Mouse (Mus musculus) liver, embryonic 14.5 days (tissue): Measurements from ENCODE around the gene Cbr1. TPM values are rescaled to one million over a fixed set of nuclear protein-coding genes. Genes with fewer than 3 reads are reported as not detected.
A peak's percentile ranks its signal among the peaks of the same experiment; 100 is the strongest.

ENCODE experiments used
- ATAC-seq: fragments of 200-750 bp; cut with Nextera tagmentation; 2 replicates; pipeline ENCODE4 v1.8.0; 2017; ENCODE audit warnings: moderate number of reproducible peaks, mild to moderate bottlenecking, moderate library complexity; ENCODE audit not compliant: insufficient read depth
- DNase-seq, 3 experiments: peaks; one replicate each; pipeline ENCODE4 v3.0.0-alpha.2; 2012 to 2013; ENCODE audit warnings: low read depth in 3 of 3, low spot score in 3 of 3
- H3K27ac ChIP-seq: fragments of 300-500 bp; sonication (generic); 2 replicates; pipeline ENCODE4 v1.5.1; 2014; ENCODE audit warnings: moderate library complexity, mild to moderate bottlenecking, control low read depth, inconsistent platforms
- H3K27me3 ChIP-seq: fragments of 300-500 bp; sonication (generic); 2 replicates; pipeline ENCODE4 v1.6.1; 2014; ENCODE audit warnings: mild to moderate bottlenecking, low read length, moderate library complexity; ENCODE audit not compliant: control insufficient read depth, insufficient read depth
- H3K36me3 ChIP-seq: fragments of 300-500 bp; sonication (generic); replicated peaks from 2 replicates; pipeline ENCODE4 v1.6.1; 2014; ENCODE audit warnings: low read depth; ENCODE audit not compliant: control insufficient read depth, insufficient read depth
- H3K4me1 ChIP-seq, 2 experiments: fragments of 200-500 bp in 1 of 2; fragments of 300-500 bp in 1 of 2; sonication (generic) in 1 of 2; replicated peaks; 2 replicates each; pipeline ENCODE4 v1.6.1; 2012 to 2014; ENCODE audit warnings: antibody characterized with exemption in 1 of 2, inconsistent platforms in 1 of 2, low read length in 1 of 2; ENCODE audit not compliant: control insufficient read depth in 2 of 2, insufficient read depth in 2 of 2
- H3K4me2 ChIP-seq: fragments of 300-500 bp; sonication (generic); 2 replicates; pipeline ENCODE4 v1.6.1; 2014; ENCODE audit warnings: low read depth, mild to moderate bottlenecking, control low read depth, moderate library complexity
- H3K4me3 ChIP-seq, 2 experiments: fragments of 200-500 bp in 1 of 2; fragments of 300-500 bp in 1 of 2; sonication (generic) in 1 of 2; 2 replicates each; pipeline ENCODE4 v1.5.1; 2012 to 2014; ENCODE audit warnings: low read depth in 2 of 2, low read length in 2 of 2, mild to moderate bottlenecking in 2 of 2, control low read depth in 1 of 2, inconsistent platforms in 1 of 2, moderate library complexity in 1 of 2; ENCODE audit not compliant: insufficient read depth in 1 of 2
- H3K9ac ChIP-seq: fragments of 300-500 bp; sonication (generic); replicated peaks from 2 replicates; pipeline ENCODE4 v1.6.1; 2014; ENCODE audit warnings: mild to moderate bottlenecking, control low read depth, moderate library complexity
- H3K9me3 ChIP-seq: fragments of 300-500 bp; sonication (generic); 2 replicates; pipeline ENCODE4 v1.6.1; 2016; ENCODE audit warnings: low read length, mixed read lengths; ENCODE audit not compliant: control insufficient read depth
- CTCF ChIP-seq: IDR thresholded peaks from 2 replicates; pipeline ENCODE4 v1.5.1; 2016; ENCODE audit warnings: antibody characterized with exemption, low read depth, control low read depth
- EP300 ChIP-seq: IDR thresholded peaks from 2 replicates; pipeline ENCODE4 v1.6.1; 2016; ENCODE audit warnings: antibody characterized with exemption, low read depth
- WGBS: fragments of 180-500 bp; shearing (Covaris S2); extraction: QIAGEN DNeasy Blood & Tissue Kit; methylation state at CpG from one replicate; pipeline ENCODE4 v1.1.7; 2014; ENCODE audit not compliant: insufficient replicate concordance; 5-methylcytosine and 5-hydroxymethylcytosine counted together
- polyA plus RNA-seq, 2 experiments: library from polyadenylated mRNA; depleted of rRNA in 1 of 2; stranded (reverse) in 1 of 2; unstranded in 1 of 2; fragments of >200 nt; fragmentation: Nextera tagmentation in 1 of 2; extraction: Ambion mirVana in 1 of 2; gene quantifications; 2 replicates each; pipeline versions ENCODE4 v1.2.1 to v1.2.3; 2012 to 2014

The Cbr1 gene
- polyA plus RNA-seq, 2 experiments = 15.2 to 19.3 TPM

DNA sequence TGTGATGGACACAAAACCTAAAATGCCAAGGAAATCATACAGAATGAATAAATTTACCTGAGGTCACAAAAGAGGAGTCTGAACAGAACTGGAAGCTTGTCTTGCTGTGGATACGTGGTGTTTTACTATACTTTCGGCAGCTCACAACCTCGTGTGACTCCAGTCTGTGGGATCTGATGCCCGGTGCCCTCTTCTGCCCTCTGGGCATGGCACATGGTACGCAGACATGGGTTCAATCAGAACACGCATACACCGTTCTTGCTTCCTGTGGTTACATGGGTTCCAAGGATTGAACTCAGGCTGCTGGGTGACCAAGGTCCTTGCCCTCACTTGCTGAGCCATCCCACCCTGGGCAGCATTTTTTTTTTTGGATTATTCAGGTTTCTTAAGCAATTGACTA lies 493 bp downstream of the Cbr1 start:
- no peak for DNase-seq
- Histone ChIP-seq H3K27me3 (no peaks in the 10 kb centered on the region; the same call in 1 of the 2 replicates), H3K27ac (no peak overlapping the region), H3K9ac (no peak overlapping the region), H3K36me3 (no peaks in the 10 kb centered on the region), H3K4me2 (no peak overlapping the region), H3K9me3 (no peaks in the 10 kb centered on the region), H3K4me1 (peaks cover 6 to 14% of the 10 kb centered on the region in 2 experiments), H3K4me3 (no peak overlapping the region)
- no peak for ATAC-seq
- 78% methylated on average over 7 of the region's 7 CpGs for WGBS
- TF ChIP-seq EP300 = no peak
- no peak for TF ChIP-seq CTCF

DNA sequence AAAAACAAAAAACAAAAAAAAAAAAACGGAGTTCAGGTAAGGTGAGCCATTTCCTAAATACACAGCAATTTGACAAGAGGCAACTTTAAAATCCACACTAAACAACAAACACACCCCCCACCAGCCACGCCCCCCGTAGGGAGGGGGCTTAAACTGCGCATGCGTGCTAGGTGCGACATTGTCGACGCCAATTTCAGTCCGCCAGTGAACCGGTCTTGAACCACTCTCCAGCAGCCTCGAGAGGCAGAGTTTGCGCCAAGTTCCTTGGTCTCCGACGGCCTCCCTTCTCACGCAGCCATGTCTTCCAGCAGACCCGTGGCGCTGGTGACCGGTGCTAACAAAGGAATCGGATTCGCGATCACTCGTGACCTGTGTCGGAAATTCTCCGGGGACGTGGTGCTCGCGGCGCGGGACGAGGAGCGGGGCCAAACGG lies 2.0 kb downstream of the Cbr1 start:
- ATAC-seq = peak; percentile 39; the same call in 1 of the 2 replicates
- Histone ChIP-seq H3K9me3 (no peaks in the 10 kb centered on the region), H3K27ac (no peak overlapping the region), H3K4me1 (peaks cover 6 to 14% of the 10 kb centered on the region in 2 experiments), H3K4me2 (peak overlapping the region; percentile 80), H3K36me3 (no peaks in the 10 kb centered on the region), H3K9ac (peak overlapping the region; percentile 69), H3K4me3 (peak overlapping the region; percentile 60 to 72), H3K27me3 (no peaks in the 10 kb centered on the region; the same call in 1 of the 2 replicates)
- TF ChIP-seq EP300 (no peak), CTCF (no peak; the same call in 1 of the 2 replicates)
- under 1% methylated on average over 32 of the region's 32 CpGs for WGBS
- DNase-seq = peak; percentile 69 to 70 (median 70)

DNA sequence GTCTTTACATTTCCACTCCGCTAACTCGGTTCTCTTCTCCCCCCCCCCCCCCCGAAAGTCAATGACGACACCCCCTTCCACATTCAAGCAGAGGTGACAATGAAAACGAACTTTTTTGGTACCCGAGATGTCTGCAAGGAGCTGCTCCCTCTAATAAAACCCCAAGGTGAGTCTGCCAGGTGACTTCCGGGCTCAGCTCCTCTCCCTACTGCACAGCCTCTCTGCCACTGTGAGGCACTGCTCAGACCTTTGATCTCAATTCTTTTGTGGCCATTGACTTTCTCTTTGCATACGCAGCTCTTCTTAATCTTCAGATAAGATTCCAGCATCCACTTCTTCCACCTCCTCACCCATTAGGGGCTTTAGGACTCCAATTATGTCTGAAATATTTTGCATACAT lies 3.1 kb downstream of the Cbr1 start:
- H3K4me3 ChIP-seq = no peak overlapping the region
- WGBS = 65% methylated on average over 8 of the region's 8 CpGs
- TF ChIP-seq CTCF = no peak
- H3K27ac ChIP-seq = no peak overlapping the region
- DNase-seq = no peak
- H3K27me3 ChIP-seq = no peaks in the 10 kb centered on the region; the same call in 1 of the 2 replicates
- no peaks in the 10 kb centered on the region for H3K36me3 ChIP-seq
- ATAC-seq = no peak
- no peak overlapping the region for H3K9ac ChIP-seq
- peaks cover 6 to 12% of the 10 kb centered on the region in 2 experiments for H3K4me1 ChIP-seq
- no peak overlapping the region; the same call in 1 of the 2 replicates for H3K4me2 ChIP-seq
- H3K9me3 ChIP-seq = no peaks in the 10 kb centered on the region

DNA sequence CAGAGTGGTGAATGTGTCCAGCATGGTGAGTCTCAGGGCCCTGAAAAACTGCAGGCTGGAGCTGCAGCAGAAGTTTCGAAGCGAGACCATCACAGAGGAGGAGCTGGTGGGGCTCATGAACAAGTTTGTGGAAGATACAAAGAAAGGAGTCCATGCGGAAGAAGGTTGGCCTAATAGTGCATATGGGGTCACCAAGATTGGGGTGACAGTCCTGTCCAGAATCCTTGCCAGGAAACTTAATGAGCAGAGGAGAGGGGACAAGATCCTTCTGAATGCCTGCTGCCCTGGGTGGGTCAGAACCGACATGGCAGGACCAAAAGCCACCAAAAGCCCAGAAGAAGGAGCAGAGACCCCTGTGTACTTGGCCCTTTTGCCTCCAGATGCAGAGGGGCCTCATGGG lies 4.1 kb downstream of the Cbr1 start:
- TF ChIP-seq CTCF = no peak
- TF ChIP-seq EP300 = no peak
- DNase-seq = no peak
- no peaks in the 10 kb centered on the region for H3K9me3 ChIP-seq
- H3K36me3 ChIP-seq = no peaks in the 10 kb centered on the region
- whole genome bisulfite sequencing = 75% methylated on average over 4 of the region's 4 CpGs
- no peak for ATAC-seq
- no peak overlapping the region for H3K9ac ChIP-seq
- H3K4me2 ChIP-seq = no peak overlapping the region
- H3K4me1 ChIP-seq = peaks cover 0 to 3% of the 10 kb centered on the region in 2 experiments; a peak in 2 of 4 replicates
- no peak overlapping the region for H3K27ac ChIP-seq
- no peak overlapping the region for H3K4me3 ChIP-seq
- H3K27me3 ChIP-seq = no peaks in the 10 kb centered on the region; the same call in 1 of the 2 replicates

DNA sequence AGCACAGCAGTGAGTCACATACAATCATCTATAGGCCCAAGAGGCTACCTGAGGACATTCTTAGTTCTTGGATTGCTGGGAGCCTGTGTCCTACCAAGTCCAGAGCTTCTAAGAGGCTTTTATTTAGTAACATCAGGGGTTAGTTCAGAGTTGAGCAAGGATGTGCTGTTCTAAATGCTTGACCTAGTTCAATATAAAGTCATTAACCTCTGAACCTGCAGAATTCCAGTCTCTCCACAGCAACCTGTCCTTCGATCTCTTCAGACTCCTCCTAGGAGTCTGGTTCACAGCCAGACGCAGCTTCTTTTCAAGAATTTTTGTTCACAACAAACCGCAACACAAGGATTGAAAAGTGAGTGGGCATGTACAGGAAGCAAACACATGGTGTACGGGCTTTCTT lies 5.3 kb downstream of the Cbr1 start:
- H3K4me1 ChIP-seq = peaks cover 0 to 3% of the 10 kb centered on the region in 2 experiments; a peak in 2 of 4 replicates
- H3K27me3 ChIP-seq = no peaks in the 10 kb centered on the region
- no peak overlapping the region for H3K27ac ChIP-seq
- WGBS = 73% methylated on average over 4 of the region's 4 CpGs
- no peaks in the 10 kb centered on the region for H3K9me3 ChIP-seq
- ATAC-seq (no peak), DNase-seq (no peak)
- no peak overlapping the region for H3K4me3 ChIP-seq
- TF ChIP-seq CTCF (no peak), EP300 (no peak)
- no peaks in the 10 kb centered on the region for H3K36me3 ChIP-seq
- H3K9ac ChIP-seq = no peak overlapping the region
- H3K4me2 ChIP-seq = no peak overlapping the region
